Comparison of ENCODE assay signal across 30 mouse cellular contexts in genomic region chr2:12937461-12938217, GRCm38 (mm10). TPM values are rescaled to one million over a fixed set of nuclear protein-coding genes. Genes with fewer than 3 reads are reported as not detected.
DNase-seq lines count a peak whose midpoint lies in the region; ATAC-seq lines count a peak whose summit lies in the region.
"Had no signal": no experiment of that assay in that cellular context is flagged by ENCODE, and none has a peak within 500 bp of the region (broad histone marks: within the 10 kb centered on the region; RNA-seq: fewer than 3 reads in every experiment).

No protein-coding gene starts in this region.

- H3K4me1 ChIP-seq in midbrain, embryonic 14.5 days (ENCODE audit: control insufficient read depth, insufficient read depth, low read length): no peaks in the 10 kb centered on the region
- no peaks in the 10 kb centered on the region for H3K4me1 ChIP-seq in midbrain, embryonic 11.5 days (ENCODE audit: control insufficient read depth, insufficient read depth, low read length)
- H3K4me1 ChIP-seq in hindbrain, embryonic 13.5 days (replicated peaks): 0 out of 2 replicates have a peak, but pooled peaks cover 10% of the 10 kb centered on the region
- no peaks in the 10 kb centered on the region for H3K4me1 ChIP-seq in hindbrain, embryonic 16.5 days (ENCODE audit: control insufficient read depth, insufficient read depth, low read depth, low read length)
- H3K4me1 ChIP-seq in neural tube, embryonic 13.5 days (replicated peaks): 0 out of 2 replicates have a peak, but pooled peaks cover 3% of the 10 kb centered on the region
- H3K4me1 ChIP-seq: embryonic facial prominence, embryonic 10.5 days; embryonic facial prominence, embryonic 15.5 days; forebrain, embryonic 12.5 days; kidney, embryonic 15.5 days had no signal

- no peak overlapping the region for H3K9ac ChIP-seq in midbrain, embryonic 14.5 days (replicated peaks; ENCODE audit: low read length)
- no peak overlapping the region for H3K9ac ChIP-seq in midbrain, embryonic 11.5 days (ENCODE audit: low read length)
- H3K9ac ChIP-seq in hindbrain, embryonic 13.5 days: no peak overlapping the region
- H3K9ac ChIP-seq in hindbrain, embryonic 16.5 days (ENCODE audit: low read depth, low read length): no peak overlapping the region
- H3K9ac ChIP-seq in neural tube, embryonic 13.5 days: no peak overlapping the region
- H3K9ac ChIP-seq: embryonic facial prominence, embryonic 15.5 days; forebrain, embryonic 12.5 days; kidney, embryonic 15.5 days; liver, embryonic 14.5 days; lung, embryonic 14.5 days had no signal

- H3K4me3 ChIP-seq in midbrain, embryonic 14.5 days (replicated peaks; ENCODE audit: low read depth, low read length): no peak overlapping the region
- no peak overlapping the region for H3K4me3 ChIP-seq in midbrain, embryonic 11.5 days (ENCODE audit: low read depth, low read length)
- no peak overlapping the region for H3K4me3 ChIP-seq in hindbrain, embryonic 13.5 days
- no peak overlapping the region for H3K4me3 ChIP-seq in hindbrain, embryonic 16.5 days (ENCODE audit: low read length)
- H3K4me3 ChIP-seq in neural tube, embryonic 13.5 days: no peak overlapping the region
- H3K4me3 ChIP-seq: embryonic facial prominence, embryonic 10.5 days; embryonic facial prominence, embryonic 15.5 days; forebrain, embryonic 12.5 days; kidney, embryonic 15.5 days; layer of hippocampus, adult 2 months had no signal

- 72% methylated on average over 10 of the region's 10 CpGs for WGBS in midbrain, embryonic 14.5 days
- 91% methylated on average over 10 of the region's 10 CpGs for WGBS in midbrain, embryonic 11.5 days
- WGBS in hindbrain, embryonic 13.5 days: 62% methylated on average over 10 of the region's 10 CpGs
- WGBS in hindbrain, embryonic 16.5 days: 57% methylated on average over 10 of the region's 10 CpGs
- 66% methylated on average over 10 of the region's 10 CpGs for WGBS in neural tube, embryonic 13.5 days

- H3K9me3 ChIP-seq in midbrain, embryonic 14.5 days (ENCODE audit: control insufficient read depth, low read length): no peaks in the 10 kb centered on the region
- no peaks in the 10 kb centered on the region for H3K9me3 ChIP-seq in midbrain, embryonic 11.5 days (ENCODE audit: control insufficient read depth, low read length)
- no peaks in the 10 kb centered on the region for H3K9me3 ChIP-seq in hindbrain, embryonic 13.5 days
- no peaks in the 10 kb centered on the region for H3K9me3 ChIP-seq in hindbrain, embryonic 16.5 days (ENCODE audit: control insufficient read depth, low read length)
- no peaks in the 10 kb centered on the region for H3K9me3 ChIP-seq in neural tube, embryonic 13.5 days
- H3K9me3 ChIP-seq: embryonic facial prominence, embryonic 10.5 days; embryonic facial prominence, embryonic 15.5 days; forebrain, embryonic 12.5 days; kidney, embryonic 15.5 days had no signal

- no peaks in the 10 kb centered on the region for H3K27me3 ChIP-seq in midbrain, embryonic 14.5 days (ENCODE audit: control insufficient read depth, insufficient read depth, low read length)
- no peaks in the 10 kb centered on the region for H3K27me3 ChIP-seq in midbrain, embryonic 11.5 days (ENCODE audit: control insufficient read depth, insufficient read depth, low read length)
- H3K27me3 ChIP-seq in hindbrain, embryonic 13.5 days: no peaks in the 10 kb centered on the region
- no peaks in the 10 kb centered on the region for H3K27me3 ChIP-seq in hindbrain, embryonic 16.5 days (replicated peaks; ENCODE audit: control insufficient read depth, insufficient read depth, low read length)
- no peaks in the 10 kb centered on the region for H3K27me3 ChIP-seq in neural tube, embryonic 13.5 days
- H3K27me3 ChIP-seq: embryonic facial prominence, embryonic 15.5 days; forebrain, embryonic 12.5 days; kidney, embryonic 15.5 days had no signal

- no peak overlapping the region for H3K27ac ChIP-seq in midbrain, embryonic 14.5 days (replicated peaks; ENCODE audit: low read depth, low read length)
- no peak overlapping the region for H3K27ac ChIP-seq in midbrain, embryonic 11.5 days (ENCODE audit: low read depth, low read length)
- H3K27ac ChIP-seq in hindbrain, embryonic 13.5 days: no peak overlapping the region
- H3K27ac ChIP-seq in hindbrain, embryonic 16.5 days (ENCODE audit: low read depth, low read length): no peak overlapping the region
- H3K27ac ChIP-seq in neural tube, embryonic 13.5 days (replicated peaks): 0 out of 2 replicates have a peak overlapping the region, but pooled peaks have one; percentile 0
- H3K27ac ChIP-seq: embryonic facial prominence, embryonic 10.5 days; embryonic facial prominence, embryonic 15.5 days; forebrain, embryonic 12.5 days; kidney, embryonic 15.5 days; layer of hippocampus, adult 2 months; liver, embryonic 14.5 days had no signal

- no peak overlapping the region for H3K4me2 ChIP-seq in midbrain, embryonic 14.5 days (ENCODE audit: low read length)
- no peak overlapping the region for H3K4me2 ChIP-seq in midbrain, embryonic 11.5 days
- H3K4me2 ChIP-seq in hindbrain, embryonic 13.5 days: no peak overlapping the region
- H3K4me2 ChIP-seq in hindbrain, embryonic 16.5 days (ENCODE audit: low read length): no peak overlapping the region
- no peak overlapping the region for H3K4me2 ChIP-seq in neural tube, embryonic 13.5 days
- H3K4me2 ChIP-seq: embryonic facial prominence, embryonic 15.5 days; forebrain, embryonic 12.5 days; heart, embryonic 11.5 days; kidney, embryonic 15.5 days; lung, embryonic 14.5 days had no signal

- ATAC-seq in midbrain, embryonic 14.5 days (ENCODE audit: low FRiP score, low TSS enrichment): peak; percentile 58
- ATAC-seq in midbrain, embryonic 11.5 days (ENCODE audit: low FRiP score): no peak
- ATAC-seq in hindbrain, embryonic 13.5 days (ENCODE audit: low FRiP score): peak; percentile 93
- peak; percentile 90 for ATAC-seq in hindbrain, embryonic 16.5 days
- peak; percentile 95 for ATAC-seq in neural tube, embryonic 13.5 days (ENCODE audit: low read depth)

- peak; percentile 29 for DNase-seq in midbrain, embryonic 14.5 days
- DNase-seq in midbrain, embryonic 11.5 days (ENCODE audit: low spot score, missing footprints): no peak
- DNase-seq in c-Kit-positive CD71-positive TER-119-positive erythroid progenitor cells, embryonic 14.5 days (ENCODE audit: low spot score): no peak
- DNase-seq in left cerebral cortex, postnatal 25 days (ENCODE audit: low spot score in 2 of 2): no peak
- DNase-seq in kidney, postnatal 14 days: no peak
- DNase-seq: adrenal gland, adult 2 months; adrenal gland, postnatal 36 days; B cell, adult 2 months; cerebellum, adult 8-10 months; cerebellum, postnatal 25 days; gastrocnemius, postnatal 14 days; heart, postnatal 4 days; kidney, adult 18-20 months; kidney, postnatal 36 days; layer of hippocampus, postnatal 36 days; liver; lung, embryonic 14.5 days; lung, postnatal 14 days; right cerebral cortex, postnatal 14 days had no signal

- intact Hi-C loops in left cerebral cortex, postnatal 25 days (cut with DNase I): no loop called here

- no peaks in the 10 kb centered on the region for H3K36me3 ChIP-seq in midbrain, embryonic 14.5 days (ENCODE audit: control insufficient read depth, insufficient read depth, low read length)
- H3K36me3 ChIP-seq in midbrain, embryonic 11.5 days (ENCODE audit: control insufficient read depth, insufficient read depth, low read length): no peaks in the 10 kb centered on the region
- H3K36me3 ChIP-seq in hindbrain, embryonic 13.5 days: no peaks in the 10 kb centered on the region
- no peaks in the 10 kb centered on the region for H3K36me3 ChIP-seq in hindbrain, embryonic 16.5 days (ENCODE audit: control insufficient read depth, insufficient read depth, low read length)
- H3K36me3 ChIP-seq in neural tube, embryonic 13.5 days: no peaks in the 10 kb centered on the region
- H3K36me3 ChIP-seq: embryonic facial prominence, embryonic 10.5 days; embryonic facial prominence, embryonic 15.5 days; forebrain, embryonic 12.5 days; kidney, embryonic 15.5 days had no signal

RNA-seq across cellular contexts. Expression of gene Pter, which starts 13.8 kb away (rescaled TPM):
- 3.4 and 4.8 TPM in 2 replicates for polyA plus RNA-seq in midbrain, embryonic 14.5 days (2014; fragmentation: Nextera tagmentation; extraction: Ambion mirVana)
- 10.3 and 11.1 TPM in 2 replicates for polyA plus RNA-seq in midbrain, embryonic 11.5 days (2014; fragmentation: Nextera tagmentation; extraction: Ambion mirVana)
- polyA plus RNA-seq in hindbrain, embryonic 13.5 days (2015; fragmentation: Nextera tagmentation; extraction: Ambion mirVana): 6.4 and 9.1 TPM in 2 replicates
- 8.0 and 9.3 TPM in 2 replicates for polyA plus RNA-seq in hindbrain, embryonic 16.5 days (2015; fragmentation: Nextera tagmentation; extraction: Ambion mirVana)
- 5.0 and 5.3 TPM in 2 replicates for polyA plus RNA-seq in neural tube, embryonic 13.5 days (2015; fragmentation: Nextera tagmentation; extraction: Ambion mirVana)
- total RNA-seq in left cerebral cortex, postnatal 25 days (2021): 1 to 10 TPM in 1 of 2 experiments, under 1 TPM in 1; 0.39 to 1.5 TPM
- total RNA-seq: neutrophil, adult 5-6 weeks had no signal
